Mouse (Mus musculus): ENCODE results near the gene Il1f10.
A peak's percentile ranks its signal among the peaks of the same experiment; 100 is the strongest.

Gene Il1f10

DNA sequence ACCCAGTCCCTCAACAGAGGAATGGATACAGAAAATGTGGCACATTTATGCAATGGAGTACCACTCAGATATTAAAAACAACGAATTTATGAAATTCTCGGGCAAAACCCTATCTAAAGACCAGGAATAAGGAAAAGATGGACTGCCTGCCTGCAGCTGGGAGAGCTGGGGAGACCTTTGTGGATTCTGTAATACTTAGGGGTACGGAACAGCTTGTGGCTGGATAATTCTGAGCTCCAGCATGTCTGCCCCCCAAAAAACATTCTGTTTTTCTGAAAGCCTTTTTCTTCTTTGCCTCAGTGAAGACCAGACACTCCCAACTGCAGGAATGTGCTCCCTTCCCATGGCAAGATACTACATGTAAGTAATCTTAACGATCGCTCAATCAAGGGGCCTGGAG lies at the start of gene Il1f10:
Gene Il1f10 (plus strand): TSS at position 301 of the 400 bp plus-strand sequence.
- DNase-seq (ENCODE audit: low spot score), result no peak

DNA sequence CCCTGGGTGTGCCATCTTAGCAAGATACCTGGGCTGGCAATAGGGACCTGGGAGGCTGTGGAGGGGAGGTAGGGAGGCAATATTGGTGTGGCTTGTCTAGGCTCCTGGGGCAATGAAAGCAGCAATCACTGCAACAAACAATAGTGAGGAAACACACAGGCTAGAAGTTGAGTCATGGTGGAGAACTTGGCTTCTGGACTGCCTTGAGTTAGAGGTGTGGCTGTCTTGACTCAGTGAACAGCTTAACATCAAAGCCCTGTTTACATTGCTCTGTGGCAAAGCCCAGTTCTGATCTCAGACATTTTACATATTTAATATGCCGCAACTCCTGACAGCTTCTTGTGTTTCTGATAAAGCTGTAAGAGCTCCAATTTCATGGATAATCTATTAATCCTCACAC lies 23.5 kb upstream of the Il1f10 start:
- DNase-seq (ENCODE audit: low spot score), result no peak

DNA sequence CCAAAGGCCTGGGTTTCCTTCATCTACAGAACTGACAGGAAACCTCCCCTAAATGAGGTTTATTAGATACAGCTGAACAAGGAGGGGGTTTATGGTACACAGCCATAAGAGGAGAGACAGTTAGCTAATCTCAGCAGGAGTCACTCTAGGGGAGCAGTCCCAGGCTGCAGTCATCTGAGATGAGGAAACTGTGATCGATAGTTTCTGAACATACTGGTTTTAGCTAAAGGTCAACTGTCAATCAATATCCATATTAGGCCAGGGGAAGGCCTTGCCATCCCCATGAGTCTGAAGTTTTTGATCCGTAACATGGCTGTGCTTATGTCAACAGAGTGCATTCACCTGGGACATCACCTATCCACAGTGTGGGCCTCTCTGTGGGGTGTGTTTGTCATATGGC lies 17.4 kb upstream of the Il1f10 start:
- DNase-seq (ENCODE audit: low spot score), result no peak

DNA sequence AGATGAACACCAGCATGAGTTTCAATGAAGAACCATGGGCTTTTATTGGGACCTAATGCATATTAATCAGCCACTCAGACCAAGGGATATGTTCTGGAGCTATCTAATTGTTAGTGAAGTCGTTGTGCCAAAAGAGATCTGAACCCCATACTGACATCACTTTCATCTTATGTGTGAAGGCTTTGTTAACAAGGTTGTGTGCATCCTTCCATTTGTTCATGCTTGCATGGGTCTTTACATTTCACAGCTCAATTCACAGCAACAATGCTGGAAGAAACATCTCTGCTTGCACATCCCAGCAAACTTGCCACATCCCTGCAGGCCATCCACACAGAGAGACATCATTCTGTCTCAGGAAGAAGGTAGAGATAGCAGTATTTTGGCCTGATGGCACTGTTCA lies 15.8 kb upstream of the Il1f10 start:
- DNase-seq (ENCODE audit: low spot score), result no peak

DNA sequence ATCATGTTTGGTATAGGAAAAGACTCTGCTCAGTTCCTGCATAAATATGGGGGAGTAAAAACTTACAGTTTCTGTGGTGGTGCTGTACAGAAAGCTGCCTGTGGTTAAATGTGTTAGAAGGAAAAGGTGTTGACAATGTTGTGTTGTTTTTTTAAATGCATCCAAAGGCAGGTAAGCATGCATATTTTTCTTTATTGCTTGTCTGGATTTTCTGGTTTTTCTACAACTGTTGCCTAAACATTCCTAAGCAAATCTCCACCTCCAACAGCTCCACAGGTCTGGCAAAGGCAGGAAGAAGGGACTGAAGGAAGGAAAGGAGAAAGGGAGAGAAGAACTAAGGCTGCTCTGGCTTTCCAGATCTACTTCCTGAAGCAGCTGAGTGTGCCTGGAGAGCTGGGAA lies 14.3 kb upstream of the Il1f10 start, which contains the start of gene Il1f5:
Gene Il1f5 (plus strand): TSS at position 301 of the 400 bp plus-strand sequence.
- DNase-seq (ENCODE audit: low spot score), result no peak

DNA sequence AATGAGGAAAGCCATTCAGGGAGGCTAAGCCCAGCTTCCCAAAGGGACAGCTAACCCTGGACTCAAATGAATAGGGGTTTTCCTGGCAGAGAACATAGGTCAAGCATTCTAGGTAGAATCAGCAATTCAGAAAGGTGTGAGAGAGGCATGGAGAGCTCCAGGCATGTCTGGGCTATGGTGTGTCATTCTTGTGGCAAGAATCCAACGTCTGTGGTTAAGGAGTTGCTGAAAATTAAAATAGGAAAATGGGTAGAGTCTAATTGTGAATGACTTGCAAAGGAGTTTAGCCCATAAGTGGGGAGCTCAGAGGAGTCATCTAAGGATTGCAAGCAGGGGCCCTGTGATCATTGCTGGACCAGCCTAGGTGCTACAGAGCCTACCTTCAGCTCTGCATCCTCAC lies 3.6 kb downstream of the Il1f10 start:
- no peak for DNase-seq (ENCODE audit: low spot score)

DNA sequence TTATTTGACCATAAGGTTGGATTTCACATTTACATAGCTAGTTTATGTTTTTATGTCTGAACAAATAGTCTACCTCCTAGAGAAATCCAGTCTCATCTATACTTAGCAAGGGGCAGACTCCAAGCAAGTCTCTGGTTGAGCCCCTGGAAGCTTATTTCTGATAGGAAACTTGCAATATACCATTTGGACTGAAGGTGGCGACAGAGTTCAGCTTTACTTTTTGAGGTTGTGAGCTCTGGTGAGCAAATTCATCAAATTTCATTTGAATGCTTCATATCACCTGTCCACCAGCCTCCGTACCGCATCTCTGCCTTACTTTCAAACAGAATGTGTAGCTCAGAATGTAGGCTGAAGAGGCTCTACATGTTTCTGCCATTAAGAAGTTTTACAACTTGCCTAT lies 5.8 kb downstream of the Il1f10 start:
- DNase-seq (ENCODE audit: low spot score), result peak; percentile 6

DNA sequence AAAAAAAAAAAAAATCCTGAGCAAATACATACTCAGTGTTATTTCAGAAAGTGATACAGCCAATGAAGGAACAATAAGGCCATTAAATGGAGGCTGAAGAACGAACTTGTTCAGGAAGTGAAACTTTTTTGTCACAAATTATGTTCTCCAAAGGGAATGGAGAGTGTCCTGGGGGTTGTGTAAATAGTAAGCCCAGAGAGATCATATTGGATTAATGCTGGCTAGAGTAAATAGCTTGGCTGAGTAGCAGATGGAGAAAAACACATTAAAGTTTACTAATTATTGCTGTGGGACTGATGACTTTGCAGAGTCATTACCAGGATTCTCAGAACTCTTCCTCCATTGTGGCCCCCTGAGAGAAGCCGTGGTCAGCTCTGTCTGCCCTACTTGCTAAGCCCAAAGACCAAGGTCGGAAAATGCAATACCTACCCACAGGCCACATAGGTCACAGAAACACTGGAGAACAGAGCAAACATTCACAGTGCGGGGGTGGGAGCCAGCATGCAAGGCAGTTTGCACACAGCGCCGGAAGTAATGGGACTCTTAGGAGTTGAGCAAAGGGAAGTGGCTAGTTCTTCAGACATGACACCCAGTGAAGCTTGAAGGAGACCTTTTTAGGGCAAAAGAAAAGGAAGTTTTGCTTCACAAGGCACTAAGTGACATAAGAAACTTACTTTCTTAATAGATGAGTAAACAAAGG lies 20.5 kb downstream of the Il1f10 start:
- no peak for DNase-seq (ENCODE audit: low spot score)

DNA sequence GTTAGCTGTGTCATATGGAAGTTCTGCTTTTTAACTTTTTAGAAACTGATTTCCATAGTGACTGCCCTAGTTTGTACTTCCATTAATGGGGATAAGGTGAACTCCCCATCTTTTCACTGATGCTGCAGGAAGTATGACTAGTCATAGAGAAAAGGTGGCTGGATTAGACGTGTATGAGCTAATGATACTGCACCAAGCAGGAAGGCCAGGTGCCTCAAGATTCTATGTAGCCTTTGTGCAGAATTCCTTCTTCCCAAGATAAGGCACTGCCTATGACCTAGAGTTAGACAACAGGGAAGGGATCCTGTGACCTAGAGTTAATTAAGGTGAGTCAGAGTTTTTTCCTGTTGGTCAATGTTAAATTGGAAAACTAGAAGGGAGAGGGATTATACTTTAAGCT lies 25.9 kb downstream of the Il1f10 start:
- no peak for DNase-seq (ENCODE audit: low spot score)

DNA sequence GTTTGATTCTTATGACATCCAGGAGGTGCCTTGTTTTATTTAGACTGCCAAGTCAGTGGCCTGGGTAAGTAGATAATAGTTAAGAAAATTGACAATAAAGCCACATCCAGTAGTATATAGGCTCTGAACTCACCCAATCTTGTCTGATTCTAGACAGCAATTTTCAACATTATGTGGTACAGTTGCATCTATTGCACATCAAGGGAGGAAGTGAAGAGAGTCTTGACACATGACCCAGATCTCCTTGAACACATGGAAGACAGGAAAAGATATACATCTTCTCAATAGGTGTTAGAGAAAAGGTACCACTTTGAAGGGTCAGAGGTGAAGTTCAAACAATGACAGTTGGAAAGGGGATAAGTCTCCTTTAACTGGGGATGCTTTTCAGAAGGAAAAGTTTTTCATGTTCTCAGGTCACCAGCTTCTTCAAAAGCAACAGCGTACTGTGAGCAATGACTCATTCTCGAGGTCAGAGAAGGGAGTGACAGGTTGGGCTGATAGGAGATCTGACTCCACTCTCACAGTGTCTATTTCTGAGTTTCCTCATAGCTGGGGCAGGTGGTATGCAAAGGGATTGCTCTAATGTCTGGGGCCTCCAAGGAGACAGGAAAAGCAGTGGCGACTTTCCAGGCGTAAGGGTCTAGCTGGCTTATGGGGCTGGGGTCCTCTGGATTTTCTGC lies 27.1 kb downstream of the Il1f10 start:
- DNase-seq (ENCODE audit: low spot score), result no peak

DNA sequence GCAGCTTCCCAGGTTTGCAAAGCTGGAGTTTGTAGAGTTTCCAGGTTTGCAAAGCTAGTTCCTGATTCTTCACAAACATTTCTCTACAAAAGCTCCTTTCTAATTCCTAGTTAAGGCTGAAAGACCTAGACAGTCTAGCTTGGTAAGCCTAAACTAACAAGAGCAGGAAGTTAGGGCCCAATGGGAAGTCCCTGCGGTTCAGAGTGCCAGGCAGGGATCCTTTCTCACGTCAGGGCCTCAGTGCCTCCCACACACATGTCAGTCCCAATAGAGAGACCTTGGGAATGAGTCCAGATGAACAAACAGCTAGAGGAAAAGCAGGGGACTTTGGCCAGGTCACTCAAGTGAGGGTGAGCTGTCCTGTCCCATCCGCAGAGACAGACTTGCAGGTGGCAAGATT lies 44.3 kb downstream of the Il1f10 start:
- no peak for DNase-seq (ENCODE audit: low spot score)

DNA sequence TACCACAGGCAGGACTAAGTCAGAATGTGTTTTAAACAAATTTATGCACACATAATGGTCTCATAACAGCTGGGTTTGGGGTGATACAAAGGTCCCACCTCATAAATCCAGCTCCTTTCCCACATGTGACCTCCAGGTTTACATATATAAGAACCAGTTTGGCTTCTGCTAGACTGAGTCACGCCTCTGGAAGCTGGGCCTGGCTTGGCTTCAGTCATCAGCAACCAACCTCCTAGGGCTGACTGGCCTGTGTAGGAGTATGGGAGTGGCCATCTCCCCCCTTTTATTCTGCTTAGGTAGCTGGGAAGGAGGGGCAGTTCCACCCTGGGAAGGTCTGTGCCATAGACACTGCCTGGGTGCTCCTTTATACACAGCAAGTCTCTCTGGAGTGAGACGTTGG lies 45.5 kb downstream of the Il1f10 start, which contains the start of gene Il1rn:
Gene Il1rn (plus strand): TSS at position 309 of the 400 bp plus-strand sequence.
- DNase-seq (ENCODE audit: low spot score), result no peak

DNA sequence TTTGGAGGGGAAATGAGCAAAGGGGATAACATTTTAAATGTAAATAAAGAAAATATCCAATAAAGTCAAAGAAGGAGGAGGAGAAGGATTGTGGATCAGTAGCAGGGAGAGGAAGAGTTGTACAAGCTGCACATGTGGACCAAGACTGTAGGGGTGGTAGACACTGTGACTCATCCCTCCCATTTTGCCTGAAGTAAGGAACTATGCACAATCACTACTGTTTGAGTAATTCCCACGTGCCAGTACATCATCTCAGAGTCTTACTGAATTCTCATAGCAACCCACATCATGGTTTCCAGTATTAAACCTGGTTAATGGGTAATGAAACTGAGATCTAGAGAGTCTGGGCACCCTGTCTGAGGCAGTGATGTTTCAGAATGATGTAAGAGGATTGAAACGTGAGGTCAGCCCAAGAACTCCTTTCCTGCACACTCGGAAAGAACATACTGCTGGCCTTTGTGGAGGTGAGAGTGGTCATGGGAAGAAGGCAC lies 50.4 kb downstream of the Il1f10 start:
- no peak for DNase-seq (ENCODE audit: low spot score)

Data from T-cell, adult 2 months (primary cell).